In genomic region chr7:4427161-4427912, GRCm38 (mm10) we compare ENCODE assay signal across 8 mouse cellular contexts. TPM values are rescaled to one million over a fixed set of nuclear protein-coding genes. Genes with fewer than 3 reads are reported as not detected.
DNase-seq lines count a peak whose midpoint lies in the region; ATAC-seq lines count a peak whose summit lies in the region.

No protein-coding gene starts in this region.

- ATAC-seq in megakaryocyte progenitor cell, adult 5-6 weeks (replicated peaks; ENCODE audit: poor library complexity), result peak; percentile 95

- intact Hi-C loops in gastrocnemius, postnatal 14 days (cut with DNase I; ENCODE audit: low total_unique reads), result loop anchor here (10.0 kb wide), 1 partner anchor 293 kb away; the partner anchor contains the start of gene Leng8

- DNase-seq in adrenal gland, adult (ENCODE audit: inconsistent age in 2 of 2, low spot score in 1 of 2), result peak; percentile 83 to 96
- peak; percentile 97 for DNase-seq in embryo, embryonic 10.5 days (ENCODE audit: low spot score)
- peak; percentile 78 for DNase-seq in gastrocnemius, postnatal 14 days
- DNase-seq in induced T-regulatory cell, adult 2 months (ENCODE audit: low read depth), result peak; percentile 97
- peak; percentile 61 to 81 for DNase-seq in left cerebral cortex, adult 8-10 months (ENCODE audit: low spot score in 2 of 2)
- DNase-seq in right cerebral cortex, postnatal 14 days, result peak; percentile 90
- DNase-seq in urinary bladder, postnatal 25 days (ENCODE audit: low spot score), result peak; percentile 71

RNA-seq across cellular contexts. Expression of gene Rdh13, which starts 18.1 kb away (rescaled TPM):
- 10 to 100 TPM; 11.8 to 15.0 TPM for total RNA-seq in gastrocnemius, postnatal 14 days (2021)
- total RNA-seq in left cerebral cortex, adult 8-10 months (2022), result 10 to 100 TPM; 27.5 to 29.5 (median 27.8) TPM
- total RNA-seq in megakaryocyte progenitor cell, adult 5-6 weeks (2015), result 3.3 and 4.7 TPM in 2 replicates
- 16.1 and 32.6 TPM in 2 replicates for total RNA-seq in megakaryocyte progenitor cell, adult 5-6 weeks (2017)

RNA-seq across cellular contexts. Expression of gene Gp6, which starts 29.8 kb away (rescaled TPM):
- total RNA-seq in gastrocnemius, postnatal 14 days (2021), result under 1 TPM in 1 of 2 experiments, not detected in 1; 0.14 TPM
- not detected for total RNA-seq in left cerebral cortex, adult 8-10 months (2022)
- total RNA-seq in megakaryocyte progenitor cell, adult 5-6 weeks (2015), result not detected in 2 replicates
- total RNA-seq in megakaryocyte progenitor cell, adult 5-6 weeks (2017), result not detected in 2 replicates

RNA-seq across cellular contexts. Expression of gene Eps8l1, which starts 33.1 kb away (rescaled TPM):
- total RNA-seq in gastrocnemius, postnatal 14 days (2021), result 1 to 10 TPM; 1.6 to 2.2 TPM
- total RNA-seq in left cerebral cortex, adult 8-10 months (2022), result 1 to 10 TPM; 1.5 to 3.6 (median 2.9) TPM
- total RNA-seq in megakaryocyte progenitor cell, adult 5-6 weeks (2015), result 2.0 and 2.8 TPM in 2 replicates
- total RNA-seq in megakaryocyte progenitor cell, adult 5-6 weeks (2017), result 1.6 and 5.1 TPM in 2 replicates

Comparison
In these comparisons a context has a peak if more than half of its experiments do, and no peak if none do; other contexts are left out.
1. Peak in every context shown above with its lines: DNase-seq and ATAC-seq.